ENCODE assay signal across 8 mouse cellular contexts in genomic region chr14:45690520-45691246, GRCm38 (mm10). TPM values are rescaled to one million over a fixed set of nuclear protein-coding genes. Genes with fewer than 3 reads are reported as not detected.
DNase-seq lines count a peak whose midpoint lies in the region; ATAC-seq lines count a peak whose summit lies in the region.

No protein-coding gene starts in this region.

- no peaks in the 10 kb centered on the region for H3K4me1 ChIP-seq in brown adipose tissue, adult 24 weeks (ENCODE audit: control insufficient read depth, insufficient read depth, insufficient read length, low read length)
- H3K4me1 ChIP-seq in heart, embryonic 15.5 days (replicated peaks) = peaks cover 4% of the 10 kb centered on the region; the same call in 1 of the 2 replicates
- H3K4me1 ChIP-seq in liver, embryonic 13.5 days (replicated peaks) = 0 out of 2 replicates have a peak, but pooled peaks cover 2% of the 10 kb centered on the region

- H3K9me3 ChIP-seq in heart, embryonic 15.5 days (replicated peaks) = no peaks in the 10 kb centered on the region
- no peaks in the 10 kb centered on the region for H3K9me3 ChIP-seq in liver, embryonic 13.5 days (replicated peaks)

- no peaks in the 10 kb centered on the region for H3K36me3 ChIP-seq in heart, embryonic 15.5 days
- H3K36me3 ChIP-seq in liver, embryonic 13.5 days = no peaks in the 10 kb centered on the region

- H3K27me3 ChIP-seq in heart, embryonic 15.5 days = no peaks in the 10 kb centered on the region
- H3K27me3 ChIP-seq in liver, embryonic 13.5 days = no peaks in the 10 kb centered on the region

- peak overlapping the region; percentile 77 for H3K4me2 ChIP-seq in heart, embryonic 15.5 days
- peak overlapping the region; percentile 48 for H3K4me2 ChIP-seq in liver, embryonic 13.5 days

- peak overlapping the region; percentile 62 for H3K9ac ChIP-seq in heart, embryonic 15.5 days
- 0 out of 2 replicates have a peak overlapping the region, but pooled peaks have one; percentile 3 for H3K9ac ChIP-seq in liver, embryonic 13.5 days

- no peak overlapping the region for H3K27ac ChIP-seq in brown adipose tissue, adult 24 weeks (replicated peaks; ENCODE audit: low read depth, low read length)
- H3K27ac ChIP-seq in heart, embryonic 15.5 days = no peak overlapping the region
- H3K27ac ChIP-seq in liver, embryonic 13.5 days = no peak overlapping the region

- peak; percentile 46 for ATAC-seq in erythroid progenitor cell, adult 5-6 weeks (replicated peaks; ENCODE audit: low FRiP score, poor library complexity, severe bottlenecking)
- peak; percentile 75 for ATAC-seq in heart, embryonic 15.5 days (replicated peaks; ENCODE audit: insufficient number of reproducible peaks, insufficient read depth, low FRiP score, low read depth)
- no peak for ATAC-seq in liver, embryonic 13.5 days (ENCODE audit: low read depth)

- 2% methylated on average over 16 of the region's 16 CpGs for WGBS in heart, embryonic 15.5 days
- WGBS in liver, embryonic 13.5 days (ENCODE audit: insufficient replicate concordance) = 3% methylated on average over 16 of the region's 16 CpGs

- peak; percentile 5 to 25 for DNase-seq in CD8-positive naive resting alpha-beta T cell, adult 2 months (ENCODE audit: low read depth in 2 of 2, low spot score in 2 of 2)
- peak; percentile 68 for DNase-seq in kidney, postnatal 14 days
- DNase-seq in liver, embryonic 13.5 days = peak; percentile 4
- peak; percentile 72 for DNase-seq in neural tube, embryonic 10.5 days (ENCODE audit: extremely low spot score, low spot score)
- DNase-seq in telencephalon, adult 2 months (ENCODE audit: low read depth, low spot score) = peak; percentile 28

- peak overlapping the region; percentile 67 for H3K4me3 ChIP-seq in brown adipose tissue, adult 24 weeks (ENCODE audit: insufficient read depth, low read depth, low read length)
- H3K4me3 ChIP-seq in heart, embryonic 15.5 days = peak overlapping the region; percentile 62
- H3K4me3 ChIP-seq in liver, embryonic 13.5 days (replicated peaks) = peak overlapping the region; percentile 41

RNA-seq across cellular contexts. Expression of gene Ddhd1, which starts 32.7 kb away (rescaled TPM):
- polyA plus RNA-seq in brown adipose tissue, adult 24 weeks (2012; ENCODE audit: insufficient read depth, insufficient read length, missing spikeins) = 18.6 and 25.2 TPM in 2 replicates
- total RNA-seq in erythroid progenitor cell, adult 5-6 weeks (2015; ENCODE audit: low replicate concordance) = 118 and 134 TPM in 2 replicates
- total RNA-seq in erythroid progenitor cell, adult 5-6 weeks (2017; ENCODE audit: low replicate concordance) = 173 and 254 TPM in 2 replicates
- polyA plus RNA-seq in heart, embryonic 15.5 days (2015; fragmentation: Nextera tagmentation; extraction: Ambion mirVana) = 7.3 and 8.0 TPM in 2 replicates
- 6.6 and 6.8 TPM in 2 replicates for polyA plus RNA-seq in liver, embryonic 13.5 days (2015; fragmentation: Nextera tagmentation; extraction: Ambion mirVana)

Comparison
In these comparisons a context has a peak if more than half of its experiments do, and no peak if none do; other contexts are left out.
1. DNase-seq: peak in every context shown above with its lines; median percentile 72 in neural tube, embryonic 10.5 days; 68 in kidney, postnatal 14 days; 28 in telencephalon, adult 2 months; 15 in CD8-positive naive resting alpha-beta T cell, adult 2 months; 4 in liver, embryonic 13.5 days.